Mouse (Mus musculus) gastrocnemius, adult 8-10 months (tissue): ENCODE results near the gene Pdik1l. TPM values are rescaled to one million over a fixed set of nuclear protein-coding genes. Genes with fewer than 3 reads are reported as not detected.

ENCODE experiments used
- DNase-seq, 2 experiments: peaks; one replicate each; pipeline ENCODE4 v3.0.0; 2022; ENCODE audit warnings: low spot score in 2 of 2
- total RNA-seq, 4 experiments: library from RNA; stranded (reverse); gene quantifications; 2 replicates each; pipeline ENCODE4 v1.2.4; 2022

The Pdik1l gene
- total RNA-seq, 4 experiments from 2014 or later, result 2.5 to 4.1 (median 3.4) TPM

- peak in 1 of 2 experiments; percentile 51 for DNase-seq
Observed at GRCm38 (mm10) chr4:134263191-134263590, 24.5 kb downstream of the Pdik1l start.

GRCm38 (mm10) chr4:134258354-134258753 is 29.3 kb downstream of the Pdik1l start:
- DNase-seq, result no peak

GRCm38 (mm10) chr4:134257198-134258009 is 30.3 kb downstream of the Pdik1l start:
- DNase-seq, result no peak

- no peak for DNase-seq
Observed at GRCm38 (mm10) chr4:134256407-134257197, 31.1 kb downstream of the Pdik1l start.

- no peak for DNase-seq
Observed at GRCm38 (mm10) chr4:134255854-134256253, 31.8 kb downstream of the Pdik1l start.

- no peak for DNase-seq
Observed at GRCm38 (mm10) chr4:134254835-134255234, 32.9 kb downstream of the Pdik1l start.

GRCm38 (mm10) chr4:134253722-134254324 is 33.9 kb downstream of the Pdik1l start, which contains the start of gene Grrp1:
Grrp1 (minus strand) TSS chr4:134254106.
- no peak for DNase-seq

GRCm38 (mm10) chr4:134252911-134253721 is 34.6 kb downstream of the Pdik1l start:
- DNase-seq, result no peak

GRCm38 (mm10) chr4:134252131-134252910 is 35.4 kb downstream of the Pdik1l start:
- no peak for DNase-seq

GRCm38 (mm10) chr4:134251241-134252130 is 36.2 kb downstream of the Pdik1l start:
- DNase-seq, result no peak

- DNase-seq, result no peak
Observed at GRCm38 (mm10) chr4:134250930-134251240, 36.8 kb downstream of the Pdik1l start.

- DNase-seq, result no peak
Observed at GRCm38 (mm10) chr4:134250116-134250929, 37.4 kb downstream of the Pdik1l start.

- DNase-seq, result peak in 1 of 2 experiments; percentile 56
Observed at GRCm38 (mm10) chr4:134249651-134250050, 38.0 kb downstream of the Pdik1l start.

- DNase-seq, result no peak
Observed at GRCm38 (mm10) chr4:134246719-134247258, 40.9 kb downstream of the Pdik1l start, which contains the start of gene Gm30191. Gm30191 (plus strand) TSS chr4:134246935.

- no peak for DNase-seq
Observed at GRCm38 (mm10) chr4:134246256-134246655, 41.4 kb downstream of the Pdik1l start.

- DNase-seq, result peak; percentile 89 to 91
Observed at GRCm38 (mm10) chr4:134245148-134245843, 42.4 kb downstream of the Pdik1l start, which contains the start of gene Zfp593. Zfp593 (minus strand) TSS chr4:134245592.

- peak in 1 of 2 experiments; percentile 34 for DNase-seq
Observed at GRCm38 (mm10) chr4:134243516-134244250, 44.0 kb downstream of the Pdik1l start, which contains the start of gene E130218I03Rik. E130218I03Rik (plus strand) TSS chr4:134243662.
